11 mouse cellular contexts compared by ENCODE assay signal in the genomic region with DNA sequence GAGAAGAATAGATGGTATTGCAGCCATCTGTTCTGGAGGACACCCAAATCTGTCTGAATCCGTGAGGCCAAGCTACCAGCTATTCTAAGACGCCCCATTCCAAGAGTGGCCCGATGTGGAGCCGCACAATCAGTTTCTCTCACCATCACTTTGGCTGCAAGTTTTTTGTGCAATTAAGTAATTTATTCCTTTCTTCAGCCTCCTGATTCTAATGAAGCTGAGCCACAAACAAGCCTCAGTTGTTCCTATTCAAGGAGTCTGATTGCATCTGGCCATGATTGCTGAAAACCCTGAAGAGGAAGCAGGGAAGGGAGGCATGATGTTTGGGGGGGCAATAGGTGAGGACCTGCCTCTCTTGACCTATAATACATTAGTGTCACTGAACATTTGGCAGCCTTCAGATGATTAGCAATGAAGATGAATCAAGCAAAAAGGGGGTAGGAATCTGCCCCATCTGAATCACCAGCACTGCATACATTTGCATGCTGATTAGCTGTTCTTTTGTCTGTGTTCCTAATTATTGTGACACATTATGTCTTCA.
DNase-seq lines count a peak whose midpoint lies in the region; ATAC-seq lines count a peak whose summit lies in the region.
"Had no signal": no experiment of that assay in that cellular context is flagged by ENCODE, and none has a peak within 500 bp of the region (broad histone marks: within the 10 kb centered on the region; RNA-seq: fewer than 3 reads in every experiment).

No protein-coding gene starts in this region.

- H3K4me1 ChIP-seq in forebrain, embryonic 16.5 days (replicated peaks; ENCODE audit: control insufficient read depth, insufficient read depth, low read length) = peaks cover 56% of the 10 kb centered on the region
- peaks cover 43% of the 10 kb centered on the region for H3K4me1 ChIP-seq in neural tube, embryonic 13.5 days (replicated peaks)
- H3K4me1 ChIP-seq: liver, embryonic 15.5 days had no signal

- no peaks in the 10 kb centered on the region for H3K9me3 ChIP-seq in forebrain, embryonic 16.5 days (ENCODE audit: control insufficient read depth, low read length)
- no peaks in the 10 kb centered on the region for H3K9me3 ChIP-seq in neural tube, embryonic 13.5 days
- H3K9me3 ChIP-seq: liver, embryonic 15.5 days had no signal

- H3K27ac ChIP-seq in forebrain, embryonic 16.5 days (ENCODE audit: low read length) = peak overlapping the region; percentile 88
- peak overlapping the region; percentile 85 for H3K27ac ChIP-seq in neural tube, embryonic 13.5 days (replicated peaks)
- H3K27ac ChIP-seq: liver, embryonic 15.5 days had no signal

- H3K4me3 ChIP-seq in forebrain, embryonic 16.5 days (replicated peaks; ENCODE audit: low read length) = no peak overlapping the region
- H3K4me3 ChIP-seq in neural tube, embryonic 13.5 days = no peak overlapping the region
- H3K4me3 ChIP-seq: liver, embryonic 15.5 days had no signal

- H3K36me3 ChIP-seq in forebrain, embryonic 16.5 days (ENCODE audit: control insufficient read depth, insufficient read depth) = no peaks in the 10 kb centered on the region
- H3K36me3 ChIP-seq in neural tube, embryonic 13.5 days = no peaks in the 10 kb centered on the region
- H3K36me3 ChIP-seq: liver, embryonic 15.5 days had no signal

- H3K27me3 ChIP-seq in forebrain, embryonic 16.5 days (replicated peaks; ENCODE audit: control insufficient read depth, insufficient read depth, low read length) = peaks cover 3% of the 10 kb centered on the region; the same call in 1 of the 2 replicates
- H3K27me3 ChIP-seq in neural tube, embryonic 13.5 days = no peaks in the 10 kb centered on the region
- H3K27me3 ChIP-seq: liver, embryonic 15.5 days had no signal

- H3K4me2 ChIP-seq in forebrain, embryonic 16.5 days (ENCODE audit: low read length) = peak overlapping the region; percentile 14; the same call in 1 of the 2 replicates
- H3K4me2 ChIP-seq in neural tube, embryonic 13.5 days = no peak overlapping the region
- H3K4me2 ChIP-seq: liver, embryonic 15.5 days had no signal

- 4% methylated on average over 4 of the region's 4 CpGs for WGBS in forebrain, embryonic 16.5 days
- 42% methylated on average over 4 of the region's 4 CpGs for WGBS in neural tube, embryonic 13.5 days

- peak; percentile 55 to 57 for DNase-seq in cerebellum, postnatal 10 days
- DNase-seq in layer of hippocampus, adult 9-11 months = peak; percentile 17
- DNase-seq in spleen, postnatal 10 days (ENCODE audit: low spot score in 2 of 2) = no peak
- no peak for DNase-seq in spleen, postnatal 14 days (ENCODE audit: low spot score in 2 of 2)
- DNase-seq in lung, postnatal 36 days = no peak
- DNase-seq: cerebellum, adult 9-10 months had no signal

- H3K9ac ChIP-seq in forebrain, embryonic 16.5 days (replicated peaks; ENCODE audit: low read depth, low read length) = no peak overlapping the region
- no peak overlapping the region for H3K9ac ChIP-seq in neural tube, embryonic 13.5 days
- H3K9ac ChIP-seq: liver, embryonic 15.5 days had no signal

- ATAC-seq in cerebellum, adult (ENCODE audit: insufficient number of reproducible peaks, low FRiP score, low TSS enrichment) = no peak
- ATAC-seq in forebrain, embryonic 16.5 days = peak; percentile 72
- ATAC-seq in neural tube, embryonic 13.5 days (ENCODE audit: low read depth) = no peak
- ATAC-seq: inflammation-experienced regulatory T-cells, adult 6 months had no signal

Comparison
In these comparisons a context has a peak if more than half of its experiments do, and no peak if none do; other contexts are left out.
1. DNase-seq: peak in cerebellum, postnatal 10 days (2 of 2) and layer of hippocampus, adult 9-11 months (single experiment); none in spleen, postnatal 10 days (0 of 2), spleen, postnatal 14 days (0 of 2) and lung, postnatal 36 days (single experiment).